Mouse (Mus musculus): Measurements from ENCODE around the gene Lrtm2. TPM values are rescaled to one million over a fixed set of nuclear protein-coding genes. Genes with fewer than 3 reads are reported as not detected.

Lrtm2 gene
- polyA plus RNA-seq, 1 experiment from 2014 or later: 6.5 TPM

GRCm38 (mm10) chr6:119346257-119346656, 15.7 kb upstream of the Lrtm2 start:
- DNase-seq: no peak

GRCm38 (mm10) chr6:119341409-119341808, 10.8 kb upstream of the Lrtm2 start:
- no peak overlapping the region for H3K4me2 ChIP-seq (ENCODE audit: low read length)
- ATAC-seq (ENCODE audit: low FRiP score, low TSS enrichment): peak; percentile 88
- H3K9ac ChIP-seq (replicated peaks; ENCODE audit: low read length): no peak overlapping the region
- no peaks in the 10 kb centered on the region for H3K27me3 ChIP-seq (ENCODE audit: control insufficient read depth, insufficient read depth, low read length)
- DNase-seq: peak; percentile 86
- H3K4me3 ChIP-seq (replicated peaks; ENCODE audit: low read depth, low read length): no peak overlapping the region
- H3K36me3 ChIP-seq (ENCODE audit: control insufficient read depth, insufficient read depth, low read length): no peaks in the 10 kb centered on the region
- 0 out of 2 replicates have a peak, but pooled peaks cover 2% of the 10 kb centered on the region for H3K4me1 ChIP-seq (ENCODE audit: control insufficient read depth, insufficient read depth, low read length)
- H3K27ac ChIP-seq (replicated peaks; ENCODE audit: low read depth, low read length): 0 out of 2 replicates have a peak overlapping the region, but pooled peaks have one; percentile 14
- H3K9me3 ChIP-seq (ENCODE audit: control insufficient read depth, low read length): no peaks in the 10 kb centered on the region

More at GRCm38 (mm10) chr6:119346257-119346656, 15.7 kb upstream of the Lrtm2 start:
- ATAC-seq (ENCODE audit: low FRiP score, low TSS enrichment): no peak
- no peak overlapping the region for H3K4me2 ChIP-seq (ENCODE audit: low read length)
- WGBS: 72% methylated on average over 10 of the region's 10 CpGs
- H3K27me3 ChIP-seq (ENCODE audit: control insufficient read depth, insufficient read depth, low read length): no peaks in the 10 kb centered on the region
- H3K4me3 ChIP-seq (replicated peaks; ENCODE audit: low read depth, low read length): no peak overlapping the region
- no peak overlapping the region for H3K27ac ChIP-seq (replicated peaks; ENCODE audit: low read depth, low read length)
- H3K9ac ChIP-seq (replicated peaks; ENCODE audit: low read length): no peak overlapping the region
- H3K4me1 ChIP-seq (ENCODE audit: control insufficient read depth, insufficient read depth, low read length): no peaks in the 10 kb centered on the region
- no peaks in the 10 kb centered on the region for H3K9me3 ChIP-seq (ENCODE audit: control insufficient read depth, low read length)
- no peaks in the 10 kb centered on the region for H3K36me3 ChIP-seq (ENCODE audit: control insufficient read depth, insufficient read depth, low read length)

- DNase-seq (no peak), ATAC-seq (ENCODE audit: low FRiP score, low TSS enrichment) (no peak)
- WGBS: 22% methylated on average over 11 of the region's 11 CpGs
- Histone ChIP-seq H3K4me1 (ENCODE audit: control insufficient read depth, insufficient read depth, low read length) (0 out of 2 replicates have a peak, but pooled peaks cover 2% of the 10 kb centered on the region), H3K4me2 (ENCODE audit: low read length) (no peak overlapping the region), H3K4me3 (replicated peaks; ENCODE audit: low read depth, low read length) (no peak overlapping the region), H3K27me3 (ENCODE audit: control insufficient read depth, insufficient read depth, low read length) (no peaks in the 10 kb centered on the region), H3K9ac (replicated peaks; ENCODE audit: low read length) (no peak overlapping the region), H3K27ac (replicated peaks; ENCODE audit: low read depth, low read length) (no peak overlapping the region), H3K9me3 (ENCODE audit: control insufficient read depth, low read length) (no peaks in the 10 kb centered on the region), H3K36me3 (ENCODE audit: control insufficient read depth, insufficient read depth, low read length) (no peaks in the 10 kb centered on the region)
These were observed 7.8 kb upstream of the Lrtm2 start for GRCm38 (mm10) chr6:119338121-119338912.

GRCm38 (mm10) chr6:119337287-119337686, 6.7 kb upstream of the Lrtm2 start:
- Histone ChIP-seq H3K4me1 (ENCODE audit: control insufficient read depth, insufficient read depth, low read length) (0 out of 2 replicates have a peak, but pooled peaks cover 2% of the 10 kb centered on the region), H3K9me3 (ENCODE audit: control insufficient read depth, low read length) (no peaks in the 10 kb centered on the region), H3K4me3 (replicated peaks; ENCODE audit: low read depth, low read length) (no peak overlapping the region), H3K36me3 (ENCODE audit: control insufficient read depth, insufficient read depth, low read length) (no peaks in the 10 kb centered on the region), H3K27me3 (ENCODE audit: control insufficient read depth, insufficient read depth, low read length) (no peaks in the 10 kb centered on the region), H3K27ac (replicated peaks; ENCODE audit: low read depth, low read length) (no peak overlapping the region), H3K4me2 (ENCODE audit: low read length) (no peak overlapping the region), H3K9ac (replicated peaks; ENCODE audit: low read length) (no peak overlapping the region)
- ATAC-seq (ENCODE audit: low FRiP score, low TSS enrichment) (no peak), DNase-seq (no peak)
- 78% methylated on average over 3 of the region's 3 CpGs for WGBS

GRCm38 (mm10) chr6:119336124-119336523, 5.6 kb upstream of the Lrtm2 start:
- Histone ChIP-seq H3K9ac (replicated peaks; ENCODE audit: low read length) (no peak overlapping the region), H3K9me3 (ENCODE audit: control insufficient read depth, low read length) (no peaks in the 10 kb centered on the region), H3K27ac (replicated peaks; ENCODE audit: low read depth, low read length) (no peak overlapping the region), H3K4me3 (replicated peaks; ENCODE audit: low read depth, low read length) (no peak overlapping the region), H3K4me2 (ENCODE audit: low read length) (no peak overlapping the region), H3K36me3 (ENCODE audit: control insufficient read depth, insufficient read depth, low read length) (no peaks in the 10 kb centered on the region), H3K27me3 (ENCODE audit: control insufficient read depth, insufficient read depth, low read length) (no peaks in the 10 kb centered on the region), H3K4me1 (ENCODE audit: control insufficient read depth, insufficient read depth, low read length) (0 out of 2 replicates have a peak, but pooled peaks cover 2% of the 10 kb centered on the region)
- 83% methylated on average over 7 of the region's 7 CpGs for WGBS
- DNase-seq (no peak), ATAC-seq (ENCODE audit: low FRiP score, low TSS enrichment) (no peak)

- Histone ChIP-seq H3K9ac (replicated peaks; ENCODE audit: low read length) (no peak overlapping the region), H3K36me3 (ENCODE audit: control insufficient read depth, insufficient read depth, low read length) (no peaks in the 10 kb centered on the region), H3K4me3 (replicated peaks; ENCODE audit: low read depth, low read length) (no peak overlapping the region), H3K9me3 (ENCODE audit: control insufficient read depth, low read length) (no peaks in the 10 kb centered on the region), H3K4me1 (ENCODE audit: control insufficient read depth, insufficient read depth, low read length) (peaks cover 12% of the 10 kb centered on the region), H3K27me3 (ENCODE audit: control insufficient read depth, insufficient read depth, low read length) (no peaks in the 10 kb centered on the region), H3K27ac (replicated peaks; ENCODE audit: low read depth, low read length) (no peak overlapping the region), H3K4me2 (ENCODE audit: low read length) (no peak overlapping the region)
- WGBS: 57% methylated on average over 3 of the region's 3 CpGs
- no peak for DNase-seq
- no peak for ATAC-seq (ENCODE audit: low FRiP score, low TSS enrichment)
These were observed 3.3 kb upstream of the Lrtm2 start for GRCm38 (mm10) chr6:119333831-119334230.

- peaks cover 19% of the 10 kb centered on the region for H3K4me1 ChIP-seq (ENCODE audit: control insufficient read depth, insufficient read depth, low read length)
- H3K27me3 ChIP-seq (ENCODE audit: control insufficient read depth, insufficient read depth, low read length): no peaks in the 10 kb centered on the region
- WGBS: 39% methylated on average over 3 of the region's 3 CpGs
- no peaks in the 10 kb centered on the region for H3K9me3 ChIP-seq (ENCODE audit: control insufficient read depth, low read length)
- H3K36me3 ChIP-seq (ENCODE audit: control insufficient read depth, insufficient read depth, low read length): no peaks in the 10 kb centered on the region
- DNase-seq (no peak), ATAC-seq (ENCODE audit: low FRiP score, low TSS enrichment) (no peak)
- H3K4me3 ChIP-seq (replicated peaks; ENCODE audit: low read depth, low read length): no peak overlapping the region
- H3K9ac ChIP-seq (replicated peaks; ENCODE audit: low read length): no peak overlapping the region
- H3K4me2 ChIP-seq (ENCODE audit: low read length): no peak overlapping the region
- no peak overlapping the region for H3K27ac ChIP-seq (replicated peaks; ENCODE audit: low read depth, low read length)
These were observed 2.6 kb upstream of the Lrtm2 start for GRCm38 (mm10) chr6:119333202-119333601.

GRCm38 (mm10) chr6:119332111-119332510, 1.5 kb upstream of the Lrtm2 start:
- Histone ChIP-seq H3K27me3 (ENCODE audit: control insufficient read depth, insufficient read depth, low read length) (no peaks in the 10 kb centered on the region), H3K4me2 (ENCODE audit: low read length) (no peak overlapping the region), H3K9me3 (ENCODE audit: control insufficient read depth, low read length) (no peaks in the 10 kb centered on the region), H3K4me1 (ENCODE audit: control insufficient read depth, insufficient read depth, low read length) (peaks cover 20% of the 10 kb centered on the region), H3K27ac (replicated peaks; ENCODE audit: low read depth, low read length) (no peak overlapping the region), H3K4me3 (replicated peaks; ENCODE audit: low read depth, low read length) (no peak overlapping the region), H3K9ac (replicated peaks; ENCODE audit: low read length) (no peak overlapping the region), H3K36me3 (ENCODE audit: control insufficient read depth, insufficient read depth, low read length) (no peaks in the 10 kb centered on the region)
- WGBS: 14% methylated on average over 1 of the region's 1 CpGs
- DNase-seq: no peak
- ATAC-seq (ENCODE audit: low FRiP score, low TSS enrichment): no peak

- peaks cover 23% of the 10 kb centered on the region for H3K4me1 ChIP-seq (ENCODE audit: control insufficient read depth, insufficient read depth, low read length)
- peak; percentile 32; the same call in 1 of the 2 replicates for ATAC-seq (ENCODE audit: low FRiP score, low TSS enrichment)
- H3K4me2 ChIP-seq (ENCODE audit: low read length): peak overlapping the region; percentile 76
- H3K4me3 ChIP-seq (replicated peaks; ENCODE audit: low read depth, low read length): peak overlapping the region; percentile 52
- peak; percentile 32 for DNase-seq
- no peaks in the 10 kb centered on the region for H3K9me3 ChIP-seq (ENCODE audit: control insufficient read depth, low read length)
- no peaks in the 10 kb centered on the region for H3K27me3 ChIP-seq (ENCODE audit: control insufficient read depth, insufficient read depth, low read length)
- peak overlapping the region; percentile 61 for H3K27ac ChIP-seq (replicated peaks; ENCODE audit: low read depth, low read length)
- 16% methylated on average over 6 of the region's 6 CpGs for WGBS
- H3K36me3 ChIP-seq (ENCODE audit: control insufficient read depth, insufficient read depth, low read length): no peaks in the 10 kb centered on the region
- H3K9ac ChIP-seq (replicated peaks; ENCODE audit: low read length): peak overlapping the region; percentile 63
These were observed 630 bp downstream of the Lrtm2 start for GRCm38 (mm10) chr6:119329936-119330335.

Measured in midbrain, embryonic 14.5 days (tissue).